Mouse (Mus musculus): ENCODE results near the gene Dnmt3c. TPM values are rescaled to one million over a fixed set of nuclear protein-coding genes. Genes with fewer than 3 reads are reported as not detected.

The Dnmt3c gene
- total RNA-seq, 1 experiment = 0.27 TPM

DNA sequence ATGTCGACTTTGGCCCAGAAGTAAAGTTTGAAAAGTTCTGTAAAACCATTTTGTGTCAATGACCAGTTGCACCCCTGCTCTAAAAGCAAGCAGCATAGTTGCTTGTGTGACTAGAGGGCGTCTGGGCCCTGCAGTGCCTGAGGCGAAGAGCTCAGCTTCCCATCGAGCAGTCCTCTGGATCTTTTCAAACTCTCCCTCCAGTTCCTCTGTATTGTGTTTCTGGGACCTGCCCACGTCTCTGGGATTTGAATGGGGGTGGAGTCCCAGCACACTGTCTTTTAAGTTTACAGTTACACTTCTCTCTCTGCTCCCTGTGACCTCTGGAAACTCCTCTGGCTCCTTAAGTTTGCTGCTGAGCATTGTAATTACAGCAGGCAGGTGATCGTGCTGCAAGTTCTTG, 71.0 kb downstream of the Dnmt3c start:
- in situ Hi-C loops (cut with MboI; ENCODE audit: low sequenced_read_pairs in 2 of 2, unreplicated experiment in 2 of 2) = no loop called here
- no peak for TF ChIP-seq MAFK (IDR thresholded peaks at IDR 0.05; ENCODE audit: insufficient read depth, low read depth, low read length)
- no peak for TF ChIP-seq ZC3H11A (IDR thresholded peaks at IDR 0.05; ENCODE audit: borderline replicate concordance, low read depth, low read length)
- TF ChIP-seq HCFC1 (IDR thresholded peaks at IDR 0.05; ENCODE audit: borderline replicate concordance, insufficient read depth, low read length) = no peak
- no peak for TF ChIP-seq ZNF384 (IDR thresholded peaks at IDR 0.05; ENCODE audit: low read depth, low read length)
- no peak for TF ChIP-seq CHD2 (IDR thresholded peaks at IDR 0.05; ENCODE audit: low read depth, low read length)
- H3K4me3 ChIP-seq (ENCODE audit: insufficient read depth in 1 of 2, low read depth in 1 of 2, low read length in 2 of 2, poor library complexity in 1 of 2, severe bottlenecking in 1 of 2) = no peak overlapping the region
- no peak overlapping the region for H3K9ac ChIP-seq (ENCODE audit: insufficient read depth, low read depth, low read length, poor library complexity, severe bottlenecking)
- H3K27ac ChIP-seq (ENCODE audit: insufficient read depth, low read depth, low read length, poor library complexity, severe bottlenecking) = 0 out of 2 replicates have a peak overlapping the region, but pooled peaks have one; percentile 31
- DNase-seq (ENCODE audit: low read depth, low spot score) = peak; percentile 44
- peaks cover 5% of the 10 kb centered on the region for H3K36me3 ChIP-seq (ENCODE audit: control insufficient read depth, insufficient read depth, low read length, poor library complexity, severe bottlenecking)
- H3K4me1 ChIP-seq (ENCODE audit: control insufficient read depth in 2 of 2, insufficient read depth in 2 of 2, low read length in 2 of 2, poor library complexity in 1 of 2) = peaks cover 0 to 4% of the 10 kb centered on the region in 2 experiments; a peak in 1 of 4 replicates
- no peaks in the 10 kb centered on the region for H3K9me3 ChIP-seq (ENCODE audit: control insufficient read depth, insufficient read depth, low read depth, low read length)

DNA sequence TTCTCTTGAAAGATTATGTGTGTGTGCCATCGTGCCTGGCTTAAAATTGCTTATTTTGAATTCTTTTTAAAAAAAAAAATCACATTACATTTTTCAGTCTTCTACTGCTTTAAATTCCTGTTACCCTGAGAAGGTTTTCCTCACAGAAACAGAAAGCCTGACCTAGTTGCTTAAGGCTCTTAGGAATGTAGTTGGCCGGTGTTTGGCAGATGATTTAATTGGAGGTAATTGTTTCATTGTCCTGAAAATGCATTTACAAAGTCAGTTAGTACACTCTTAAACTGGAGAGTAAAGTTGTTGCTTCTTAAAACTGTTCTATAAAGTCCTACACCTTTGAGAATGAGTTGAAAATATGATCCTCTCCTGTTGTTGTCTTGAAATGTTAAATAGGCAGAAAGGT, 72.4 kb downstream of the Dnmt3c start:
- no peak for TF ChIP-seq ZNF384 (IDR thresholded peaks at IDR 0.05; ENCODE audit: low read depth, low read length)
- no peak for TF ChIP-seq MAFK (IDR thresholded peaks at IDR 0.05; ENCODE audit: insufficient read depth, low read depth, low read length)
- no peak for TF ChIP-seq CHD2 (IDR thresholded peaks at IDR 0.05; ENCODE audit: low read depth, low read length)
- TF ChIP-seq ZC3H11A (IDR thresholded peaks at IDR 0.05; ENCODE audit: borderline replicate concordance, low read depth, low read length) = no peak
- no peak for TF ChIP-seq HCFC1 (IDR thresholded peaks at IDR 0.05; ENCODE audit: borderline replicate concordance, insufficient read depth, low read length)
- peaks cover 5% of the 10 kb centered on the region for H3K36me3 ChIP-seq (ENCODE audit: control insufficient read depth, insufficient read depth, low read length, poor library complexity, severe bottlenecking)
- H3K27ac ChIP-seq (ENCODE audit: insufficient read depth, low read depth, low read length, poor library complexity, severe bottlenecking) = no peak overlapping the region
- in situ Hi-C loops (cut with MboI; ENCODE audit: low sequenced_read_pairs in 2 of 2, unreplicated experiment in 2 of 2) = no loop called here
- H3K4me3 ChIP-seq (ENCODE audit: insufficient read depth in 1 of 2, low read depth in 1 of 2, low read length in 2 of 2, poor library complexity in 1 of 2, severe bottlenecking in 1 of 2) = no peak overlapping the region
- H3K9ac ChIP-seq (ENCODE audit: insufficient read depth, low read depth, low read length, poor library complexity, severe bottlenecking) = no peak overlapping the region
- DNase-seq (ENCODE audit: low read depth, low spot score) = no peak
- H3K4me1 ChIP-seq (ENCODE audit: control insufficient read depth in 2 of 2, insufficient read depth in 2 of 2, low read length in 2 of 2, poor library complexity in 1 of 2) = peaks cover 0 to 7% of the 10 kb centered on the region in 2 experiments; a peak in 2 of 4 replicates
- no peaks in the 10 kb centered on the region for H3K9me3 ChIP-seq (ENCODE audit: control insufficient read depth, insufficient read depth, low read depth, low read length)

DNA sequence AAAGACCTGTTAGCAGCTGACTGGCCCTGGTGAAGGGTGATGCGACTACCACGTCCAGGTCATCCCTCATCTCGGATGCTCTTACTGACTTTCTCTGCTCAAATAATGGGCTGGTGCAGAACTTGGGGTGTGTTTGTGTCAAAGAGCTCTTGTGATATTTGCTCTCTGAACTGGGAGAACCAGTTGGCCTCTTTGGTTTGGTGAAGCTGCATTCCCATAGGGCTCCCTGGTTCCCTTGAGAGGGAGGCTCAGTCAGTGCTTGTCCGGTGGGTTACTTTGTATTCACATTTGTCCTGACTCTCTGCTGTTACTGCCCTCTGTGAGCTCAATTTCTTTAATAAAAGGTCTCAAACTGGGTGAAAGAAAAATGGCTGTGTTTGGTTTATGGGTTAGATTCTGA, 76.5 kb downstream of the Dnmt3c start:
- Histone ChIP-seq H3K4me3 (ENCODE audit: insufficient read depth in 1 of 2, low read depth in 1 of 2, low read length in 2 of 2, poor library complexity in 1 of 2, severe bottlenecking in 1 of 2) (no peak overlapping the region), H3K9me3 (ENCODE audit: control insufficient read depth, insufficient read depth, low read depth, low read length) (no peaks in the 10 kb centered on the region), H3K36me3 (ENCODE audit: control insufficient read depth, insufficient read depth, low read length, poor library complexity, severe bottlenecking) (no peaks in the 10 kb centered on the region; the same call in none of the 2 replicates)

DNA sequence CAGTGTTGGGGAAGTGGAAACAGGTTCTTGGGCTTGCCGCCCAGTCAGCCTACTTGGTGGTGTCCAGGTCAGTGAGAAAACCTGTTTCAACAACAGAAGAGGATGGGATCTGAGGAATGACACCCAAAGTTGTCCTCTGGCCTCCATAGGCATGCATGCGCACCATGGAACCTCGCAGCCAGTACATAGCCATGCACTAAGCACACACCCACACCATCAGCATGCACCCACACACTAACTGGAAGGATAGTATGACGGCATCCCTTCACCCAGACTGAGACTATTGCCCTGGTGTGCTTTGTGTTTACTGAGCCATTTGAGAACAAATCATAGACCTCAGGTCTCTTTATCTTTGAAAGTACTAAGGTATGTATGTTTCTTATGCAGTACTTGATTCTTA, 79.0 kb downstream of the Dnmt3c start:
- in situ Hi-C loops (cut with MboI; ENCODE audit: low sequenced_read_pairs in 2 of 2, unreplicated experiment in 2 of 2) = no loop called here
- no peak overlapping the region for H3K4me3 ChIP-seq (ENCODE audit: insufficient read depth in 1 of 2, low read depth in 1 of 2, low read length in 2 of 2, poor library complexity in 1 of 2, severe bottlenecking in 1 of 2)
- no peak overlapping the region for H3K27ac ChIP-seq (ENCODE audit: insufficient read depth, low read depth, low read length, poor library complexity, severe bottlenecking)
- TF ChIP-seq ZC3H11A (IDR thresholded peaks at IDR 0.05; ENCODE audit: borderline replicate concordance, low read depth, low read length) = no peak
- no peak for TF ChIP-seq HCFC1 (IDR thresholded peaks at IDR 0.05; ENCODE audit: borderline replicate concordance, insufficient read depth, low read length)
- TF ChIP-seq ZNF384 (IDR thresholded peaks at IDR 0.05; ENCODE audit: low read depth, low read length) = no peak
- no peak for TF ChIP-seq CHD2 (IDR thresholded peaks at IDR 0.05; ENCODE audit: low read depth, low read length)
- TF ChIP-seq MAFK (IDR thresholded peaks at IDR 0.05; ENCODE audit: insufficient read depth, low read depth, low read length) = no peak
- H3K4me1 ChIP-seq (ENCODE audit: control insufficient read depth in 2 of 2, insufficient read depth in 2 of 2, low read length in 2 of 2, poor library complexity in 1 of 2) = peaks cover 0 to 12% of the 10 kb centered on the region in 2 experiments; a peak in 2 of 4 replicates
- no peaks in the 10 kb centered on the region; the same call in none of the 2 replicates for H3K36me3 ChIP-seq (ENCODE audit: control insufficient read depth, insufficient read depth, low read length, poor library complexity, severe bottlenecking)
- no peak overlapping the region for H3K9ac ChIP-seq (ENCODE audit: insufficient read depth, low read depth, low read length, poor library complexity, severe bottlenecking)
- no peaks in the 10 kb centered on the region for H3K9me3 ChIP-seq (ENCODE audit: control insufficient read depth, insufficient read depth, low read depth, low read length)
- DNase-seq (ENCODE audit: low read depth, low spot score) = no peak

More for the DNA sequence above, 76.5 kb downstream of the Dnmt3c start:
- Histone ChIP-seq H3K4me1 (ENCODE audit: control insufficient read depth in 2 of 2, insufficient read depth in 2 of 2, low read length in 2 of 2, poor library complexity in 1 of 2) (peaks cover 0 to 4% of the 10 kb centered on the region in 2 experiments; a peak in 2 of 4 replicates), H3K9ac (ENCODE audit: insufficient read depth, low read depth, low read length, poor library complexity, severe bottlenecking) (no peak overlapping the region), H3K27ac (ENCODE audit: insufficient read depth, low read depth, low read length, poor library complexity, severe bottlenecking) (no peak overlapping the region; the same call in 1 of the 2 replicates)
- in situ Hi-C loops (cut with MboI; ENCODE audit: low sequenced_read_pairs in 2 of 2, unreplicated experiment in 2 of 2) = no loop called here
- TF ChIP-seq ZC3H11A (IDR thresholded peaks at IDR 0.05; ENCODE audit: borderline replicate concordance, low read depth, low read length) (no peak), MAFK (IDR thresholded peaks at IDR 0.05; ENCODE audit: insufficient read depth, low read depth, low read length) (no peak), ZNF384 (IDR thresholded peaks at IDR 0.05; ENCODE audit: low read depth, low read length) (no peak), CHD2 (IDR thresholded peaks at IDR 0.05; ENCODE audit: low read depth, low read length) (no peak)
- DNase-seq (ENCODE audit: low read depth, low spot score) = no peak
